Mouse (Mus musculus): ENCODE measurements around the gene Lin7a. TPM values are rescaled to one million over a fixed set of nuclear protein-coding genes. Genes with fewer than 3 reads are reported as not detected.
A peak's percentile ranks its signal among the peaks of the same experiment; 100 is the strongest.

The Lin7a gene
- polyA plus RNA-seq, 1 experiment from 2014 or later, result 1.9 TPM

GRCm38 (mm10) chr10:107389505-107389904, 118.0 kb downstream of the Lin7a start:
- 23% methylated on average over 4 of the region's 4 CpGs for WGBS
- Histone ChIP-seq H3K36me3 (no peaks in the 10 kb centered on the region), H3K27me3 (replicated peaks) (no peaks in the 10 kb centered on the region), H3K9me3 (no peaks in the 10 kb centered on the region), H3K4me1 (no peaks in the 10 kb centered on the region), H3K4me2 (no peak overlapping the region), H3K9ac (no peak overlapping the region), H3K27ac (replicated peaks) (no peak overlapping the region), H3K4me3 (no peak overlapping the region)
- ATAC-seq (ENCODE audit: extremely low read depth, insufficient number of reproducible peaks, low FRiP score, low TSS enrichment), result peak; percentile 25; the same call in 1 of the 2 replicates

DNA sequence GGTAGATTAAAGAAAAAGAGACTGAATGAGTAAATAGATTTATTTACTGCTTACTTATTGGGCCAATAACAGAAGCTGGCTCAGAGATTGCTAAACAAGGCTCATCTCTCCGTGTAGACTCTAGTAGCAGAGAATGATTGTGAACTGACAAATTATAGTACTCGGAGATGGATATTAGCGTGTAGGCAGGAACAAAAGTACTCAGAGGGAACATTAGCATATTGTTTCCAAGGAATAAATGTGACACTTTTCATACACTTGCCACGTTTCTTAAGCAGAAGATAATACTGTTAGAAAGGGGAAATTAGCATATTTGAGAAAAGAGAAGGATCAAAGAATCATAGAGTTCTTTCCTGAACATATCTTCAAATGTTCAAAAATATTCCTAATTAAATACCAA, 133.9 kb downstream of the Lin7a start:
- Histone ChIP-seq H3K4me1 (no peaks in the 10 kb centered on the region), H3K4me2 (no peak overlapping the region), H3K27me3 (replicated peaks) (no peaks in the 10 kb centered on the region), H3K4me3 (no peak overlapping the region), H3K27ac (replicated peaks) (no peak overlapping the region), H3K9ac (no peak overlapping the region), H3K9me3 (no peaks in the 10 kb centered on the region), H3K36me3 (no peaks in the 10 kb centered on the region)
- no peak for ATAC-seq (ENCODE audit: extremely low read depth, insufficient number of reproducible peaks, low FRiP score, low TSS enrichment)
- WGBS, result 72% methylated on average over 4 of the region's 4 CpGs

DNA sequence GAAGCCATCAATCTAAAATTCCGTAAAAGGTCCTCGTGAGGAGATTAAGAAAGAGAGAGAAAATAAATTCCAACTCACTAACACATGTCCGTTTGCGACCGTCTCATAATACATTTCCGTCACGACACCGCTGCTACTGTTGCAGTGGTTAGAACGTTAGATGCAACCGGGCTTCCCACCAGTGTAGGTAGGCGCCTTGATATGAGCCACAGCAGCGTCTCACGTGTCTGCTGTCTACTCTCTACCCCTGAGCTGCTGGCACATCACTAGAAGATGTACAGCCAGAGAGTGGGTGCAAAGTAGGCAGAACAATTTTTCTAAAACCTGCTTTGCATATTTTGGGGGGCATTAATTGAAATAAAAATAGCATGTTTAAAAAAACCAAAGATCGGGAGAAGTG, 146.8 kb downstream of the Lin7a start:
- Histone ChIP-seq H3K9me3 (no peaks in the 10 kb centered on the region), H3K4me1 (no peaks in the 10 kb centered on the region), H3K36me3 (no peaks in the 10 kb centered on the region), H3K27me3 (replicated peaks) (no peaks in the 10 kb centered on the region), H3K4me2 (no peak overlapping the region), H3K4me3 (no peak overlapping the region), H3K27ac (replicated peaks) (no peak overlapping the region), H3K9ac (no peak overlapping the region)
- 82% methylated on average over 14 of the region's 14 CpGs for WGBS
- no peak for ATAC-seq (ENCODE audit: extremely low read depth, insufficient number of reproducible peaks, low FRiP score, low TSS enrichment)

DNA sequence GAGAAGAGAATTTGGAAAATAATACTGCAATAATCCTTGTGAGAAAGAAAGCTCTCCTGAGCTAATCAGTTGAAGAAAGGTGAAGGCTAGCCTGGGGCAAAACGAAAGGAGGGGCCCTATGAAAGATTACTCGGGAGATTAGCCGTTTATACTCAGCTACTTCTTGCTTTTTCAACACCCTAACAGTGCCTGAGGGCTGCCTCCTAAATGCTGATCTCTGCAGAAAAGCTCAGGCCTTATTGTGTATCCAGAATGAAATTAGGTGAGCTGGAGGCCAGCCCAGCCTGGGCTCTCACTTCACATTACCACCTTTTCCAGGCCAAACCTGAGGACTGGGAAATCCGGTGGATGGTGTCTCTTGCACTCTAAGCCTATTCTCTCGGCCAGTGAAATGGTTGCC, 165.5 kb downstream of the Lin7a start:
- no peak overlapping the region for H3K4me2 ChIP-seq
- no peak overlapping the region for H3K4me3 ChIP-seq
- WGBS, result 49% methylated on average over 5 of the region's 5 CpGs
- no peaks in the 10 kb centered on the region for H3K36me3 ChIP-seq
- no peak overlapping the region for H3K9ac ChIP-seq
- ATAC-seq (ENCODE audit: extremely low read depth, insufficient number of reproducible peaks, low FRiP score, low TSS enrichment), result no peak
- no peaks in the 10 kb centered on the region for H3K27me3 ChIP-seq (replicated peaks)
- H3K27ac ChIP-seq (replicated peaks), result no peak overlapping the region
- no peaks in the 10 kb centered on the region for H3K9me3 ChIP-seq
- no peaks in the 10 kb centered on the region for H3K4me1 ChIP-seq

DNA sequence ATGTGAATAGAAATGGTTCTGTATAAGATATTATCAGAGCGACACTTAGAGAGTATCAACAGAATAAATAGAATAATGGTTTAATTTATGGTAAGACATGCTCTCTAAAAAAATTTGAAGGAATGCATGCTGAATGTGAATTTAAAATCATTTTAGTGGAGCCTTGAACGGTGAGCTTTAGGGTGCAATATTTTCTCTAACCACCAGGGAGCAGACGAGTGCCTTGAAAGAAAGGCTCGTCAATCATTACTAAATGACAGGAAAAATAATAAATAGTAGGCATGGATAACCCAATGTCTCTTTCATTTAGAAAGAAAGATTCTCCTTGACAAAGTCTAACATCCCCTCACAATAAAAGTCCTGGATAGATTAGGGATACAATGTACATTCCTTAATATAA, 171.3 kb downstream of the Lin7a start:
- Histone ChIP-seq H3K9me3 (no peaks in the 10 kb centered on the region), H3K27me3 (replicated peaks) (no peaks in the 10 kb centered on the region), H3K4me2 (no peak overlapping the region), H3K9ac (no peak overlapping the region), H3K4me3 (no peak overlapping the region), H3K27ac (replicated peaks) (no peak overlapping the region), H3K36me3 (no peaks in the 10 kb centered on the region), H3K4me1 (no peaks in the 10 kb centered on the region)
- 9% methylated on average over 4 of the region's 4 CpGs for WGBS
- no peak for ATAC-seq (ENCODE audit: extremely low read depth, insufficient number of reproducible peaks, low FRiP score, low TSS enrichment)

DNA sequence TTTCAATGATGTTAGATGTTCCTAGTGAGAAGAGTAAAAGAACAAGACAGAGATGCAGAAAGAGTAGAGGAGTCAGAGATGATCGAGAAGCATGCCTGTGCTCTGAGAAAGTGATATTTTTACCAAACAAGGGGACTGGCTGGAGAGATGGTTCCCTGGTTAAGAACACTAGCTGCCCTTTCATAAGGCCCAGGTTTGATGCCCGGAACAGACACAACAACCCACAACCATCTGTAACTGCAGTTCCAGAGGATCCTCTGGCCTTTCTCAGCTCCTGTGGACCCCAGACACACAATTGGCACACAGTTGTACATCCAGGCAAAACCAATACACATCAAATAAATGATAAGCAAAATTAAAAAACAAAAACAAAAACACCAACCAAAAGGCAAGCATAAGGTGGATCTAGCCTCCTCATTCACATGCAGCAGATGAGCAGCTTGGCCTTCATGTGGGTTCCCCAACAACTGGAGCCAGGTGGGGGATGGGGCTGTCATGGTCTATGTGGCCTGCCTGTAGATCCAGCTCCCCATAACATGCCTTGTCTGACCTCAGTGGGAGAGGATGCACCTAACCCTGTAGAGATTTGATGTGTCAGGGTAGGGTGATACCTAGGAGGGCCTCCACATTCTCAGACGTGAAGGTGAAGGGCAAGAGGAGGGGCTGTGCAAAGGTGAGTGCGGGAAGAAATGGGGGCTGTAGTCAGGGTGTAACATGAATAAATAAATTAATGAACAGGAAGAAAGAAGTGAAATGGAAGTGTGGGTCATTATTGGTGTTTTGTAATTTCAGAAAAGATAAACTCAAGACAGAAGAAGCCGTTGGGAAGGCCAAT, 178.2 kb downstream of the Lin7a start:
- no peak overlapping the region for H3K27ac ChIP-seq (replicated peaks)
- H3K4me1 ChIP-seq, result no peaks in the 10 kb centered on the region
- no peak overlapping the region for H3K4me3 ChIP-seq
- no peak for ATAC-seq (ENCODE audit: extremely low read depth, insufficient number of reproducible peaks, low FRiP score, low TSS enrichment)
- WGBS, result 79% methylated on average over 5 of the region's 5 CpGs
- H3K9ac ChIP-seq, result no peak overlapping the region
- no peak overlapping the region for H3K4me2 ChIP-seq
- H3K27me3 ChIP-seq (replicated peaks), result no peaks in the 10 kb centered on the region
- H3K9me3 ChIP-seq, result no peaks in the 10 kb centered on the region
- no peaks in the 10 kb centered on the region for H3K36me3 ChIP-seq

DNA sequence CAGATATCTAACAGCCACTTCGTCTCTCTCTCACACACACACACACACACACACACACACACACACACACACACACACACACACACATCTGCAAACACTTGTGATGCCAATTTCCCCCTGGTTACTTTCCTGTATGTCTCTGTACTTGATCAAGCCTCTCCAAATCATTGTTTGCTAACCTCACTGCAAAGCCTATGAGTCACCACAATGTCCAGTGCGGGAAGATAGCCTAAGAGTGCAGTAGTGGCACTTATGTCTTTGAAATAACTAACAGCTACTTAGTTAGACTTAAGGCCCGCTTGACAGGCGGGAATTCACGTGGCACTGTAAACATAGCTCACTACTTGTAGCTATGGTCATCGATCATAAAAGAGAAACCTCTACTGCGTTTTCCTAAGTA, 196.3 kb downstream of the Lin7a start:
- Histone ChIP-seq H3K36me3 (no peaks in the 10 kb centered on the region), H3K27ac (replicated peaks) (no peak overlapping the region), H3K9ac (no peak overlapping the region), H3K27me3 (replicated peaks) (no peaks in the 10 kb centered on the region), H3K4me2 (no peak overlapping the region), H3K4me1 (no peaks in the 10 kb centered on the region), H3K9me3 (no peaks in the 10 kb centered on the region), H3K4me3 (no peak overlapping the region)
- no peak for ATAC-seq (ENCODE audit: extremely low read depth, insufficient number of reproducible peaks, low FRiP score, low TSS enrichment)
- 42% methylated on average over 7 of the region's 7 CpGs for WGBS

Other genes starting within 250 kb of the Lin7a start
- gene Acss3, start 148.0 kb upstream of the Lin7a start, polyA plus RNA-seq (2015; fragmentation: Nextera tagmentation; extraction: Ambion mirVana), result 1.8 TPM in 2 replicates
- gene Myf5, start 214.4 kb downstream of the Lin7a start, polyA plus RNA-seq (2015; fragmentation: Nextera tagmentation; extraction: Ambion mirVana), result 0.11 and 0.15 TPM in 2 replicates
- gene Myf6, start 223.1 kb downstream of the Lin7a start, polyA plus RNA-seq (2015; fragmentation: Nextera tagmentation; extraction: Ambion mirVana), result 0.37 TPM in 1 of 2 replicates, not detected in the other

Measured in heart, embryonic 13.5 days (tissue).